Mouse (Mus musculus) intestine, postnatal 0 days (tissue): ENCODE results near the gene Kifap3. TPM values are rescaled to one million over a fixed set of nuclear protein-coding genes. Genes with fewer than 3 reads are reported as not detected.
A peak's percentile ranks its signal among the peaks of the same experiment; 100 is the strongest.
"Not testable (repeated sequence)": the region's sequence is repeated elsewhere in the genome, so short reads cannot be mapped to it uniquely, and the experiment has no call there.

Experiments
- ATAC-seq: fragments of 200-750 bp; cut with Nextera tagmentation; 2 replicates; pipeline ENCODE4 v1.8.0; 2017; ENCODE audit warnings: mild to moderate bottlenecking, moderate TSS enrichment, moderate library complexity
- H3K27ac ChIP-seq: fragments of 300-500 bp; sonication (generic); 2 replicates; pipeline ENCODE4 v1.5.1; 2014; ENCODE audit warnings: mild to moderate bottlenecking, low read depth, low read length, moderate library complexity
- H3K27me3 ChIP-seq: fragments of 300-500 bp; sonication (generic); replicated peaks from 2 replicates; pipeline ENCODE4 v1.6.1; 2014; ENCODE audit warnings: low read length, mixed read lengths; ENCODE audit not compliant: control insufficient read depth, insufficient read depth
- H3K36me3 ChIP-seq: fragments of 300-500 bp; sonication (generic); 2 replicates; pipeline ENCODE4 v1.6.1; 2014; ENCODE audit warnings: mild to moderate bottlenecking, moderate library complexity; ENCODE audit not compliant: control insufficient read depth, insufficient read depth
- H3K4me1 ChIP-seq: fragments of 300-500 bp; sonication (generic); replicated peaks from 2 replicates; pipeline ENCODE4 v1.6.1; 2014; ENCODE audit warnings: antibody characterized with exemption, low read length, mixed read lengths; ENCODE audit not compliant: control insufficient read depth, insufficient read depth
- H3K4me2 ChIP-seq: fragments of 300-500 bp; sonication (generic); replicated peaks from 2 replicates; pipeline ENCODE4 v1.6.1; 2014; ENCODE audit warnings: low read depth, mild to moderate bottlenecking, moderate library complexity
- H3K4me3 ChIP-seq: fragments of 300-500 bp; sonication (generic); 2 replicates; pipeline ENCODE4 v1.5.1; 2014; ENCODE audit warnings: low read depth, low read length
- H3K9ac ChIP-seq: fragments of 300-500 bp; sonication (generic); 2 replicates; pipeline ENCODE4 v1.6.1; 2014; ENCODE audit warnings: mild to moderate bottlenecking, low read depth, low read length
- H3K9me3 ChIP-seq: fragments of 300-500 bp; sonication (generic); 2 replicates; pipeline ENCODE4 v1.6.1; 2016; ENCODE audit warnings: mixed run types; ENCODE audit not compliant: control insufficient read depth
- CTCF ChIP-seq: sonication (generic); IDR thresholded peaks from 2 replicates; pipeline ENCODE4 v1.5.1; 2016; ENCODE audit warnings: low read depth, mild to moderate bottlenecking, control low read depth, antibody characterized with exemption, moderate library complexity
- WGBS: fragments of 180-500 bp; shearing (Covaris S2); extraction: QIAGEN DNeasy Blood & Tissue Kit; methylation state at CpG from one replicate; pipeline ENCODE4 v1.1.7; 2014; 5-methylcytosine and 5-hydroxymethylcytosine counted together
- polyA plus RNA-seq: library from polyadenylated mRNA; unstranded; fragments of >200 nt; fragmentation: Nextera tagmentation; extraction: Ambion mirVana; gene quantifications from 2 replicates; pipeline ENCODE4 v1.2.1, GENCODE M21; 2015

Kifap3 gene
- 7.5 and 7.6 TPM in 2 replicates for polyA plus RNA-seq

DNA sequence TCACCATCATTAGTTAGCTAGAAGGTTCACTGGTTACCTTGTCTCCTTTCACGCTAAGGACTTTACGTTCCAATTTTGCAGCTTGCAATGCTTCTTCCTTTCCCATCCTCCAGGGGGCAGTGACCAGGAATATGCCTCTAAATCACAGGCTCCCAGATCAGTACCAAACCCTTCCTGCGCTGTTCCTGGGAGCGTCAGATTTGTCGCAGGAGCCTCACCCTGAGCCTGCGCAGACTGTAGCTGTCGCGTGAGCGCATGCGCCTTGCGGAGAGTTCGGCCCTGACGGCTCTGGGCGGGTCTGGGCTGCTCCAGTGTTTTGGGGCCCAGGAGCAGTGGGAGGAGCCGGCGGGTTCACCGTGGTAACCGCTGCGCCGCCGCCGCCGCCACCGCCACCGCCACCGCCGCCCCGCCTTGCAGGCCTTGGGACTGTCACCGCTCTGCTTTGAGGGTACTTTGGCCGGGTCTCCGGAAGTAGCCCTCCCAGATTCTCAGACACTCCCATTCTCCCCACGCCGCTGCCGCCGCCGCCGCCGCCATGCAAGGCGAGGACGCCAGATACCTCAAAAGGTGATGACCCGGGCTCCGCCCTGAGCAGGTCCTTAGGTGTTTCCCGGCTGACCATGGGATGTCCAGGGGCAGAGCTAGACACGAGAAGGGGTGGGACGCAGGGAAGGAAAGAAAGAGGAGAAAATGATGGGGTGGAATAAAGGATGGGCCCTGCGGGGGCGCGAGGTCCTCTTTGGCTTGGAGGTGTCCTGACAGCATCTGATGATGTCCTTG is at the start of gene Kifap3:
TSS of gene Kifap3 (plus strand) at position 248 of the 780 bp plus-strand sequence.
- Histone ChIP-seq H3K27me3 (no peaks in the 10 kb centered on the region), H3K27ac (no peak within 1 kb of the TSS), H3K9me3 (no peaks in the 10 kb centered on the region), H3K4me2 (peak within 1 kb of the TSS; percentile 81), H3K9ac (peak within 1 kb of the TSS; percentile 62), H3K36me3 (0 out of 2 replicates have a peak, but pooled peaks cover 5% of the 10 kb centered on the region), H3K4me1 (no peaks in the 10 kb centered on the region), H3K4me3 (peak within 1 kb of the TSS; percentile 77)
- ATAC-seq: peak; percentile 100
- peak; percentile 94 for TF ChIP-seq CTCF
- WGBS: under 1% methylated on average over 48 of the region's 48 CpGs

DNA sequence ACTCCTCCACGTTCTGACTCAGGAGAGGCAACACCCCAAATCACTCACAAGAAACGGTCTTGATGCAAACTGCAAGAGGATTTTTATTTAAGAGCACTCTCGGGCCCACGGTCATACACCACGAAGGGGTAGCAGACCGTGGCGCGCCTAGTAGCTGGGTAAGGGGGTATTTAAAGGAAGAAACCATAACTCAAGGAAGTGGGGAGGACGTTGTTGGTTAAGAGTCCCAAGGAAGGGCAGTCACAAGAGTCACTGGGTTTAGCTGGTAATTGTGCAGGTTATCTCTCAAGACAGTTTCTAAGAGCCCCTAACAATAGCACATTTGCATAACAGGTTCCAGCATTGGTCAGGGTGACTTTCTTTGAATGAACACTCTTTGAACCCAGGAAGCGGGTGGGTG is 48.2 kb upstream of the Kifap3 start:
- not testable (repeated sequence) for ATAC-seq, H3K27me3 ChIP-seq, H3K36me3 ChIP-seq, H3K9me3 ChIP-seq, H3K4me1 ChIP-seq, H3K9ac ChIP-seq, H3K4me2 ChIP-seq, H3K4me3 ChIP-seq, H3K27ac ChIP-seq
- WGBS: 93% methylated on average over 10 of the region's 10 CpGs

DNA sequence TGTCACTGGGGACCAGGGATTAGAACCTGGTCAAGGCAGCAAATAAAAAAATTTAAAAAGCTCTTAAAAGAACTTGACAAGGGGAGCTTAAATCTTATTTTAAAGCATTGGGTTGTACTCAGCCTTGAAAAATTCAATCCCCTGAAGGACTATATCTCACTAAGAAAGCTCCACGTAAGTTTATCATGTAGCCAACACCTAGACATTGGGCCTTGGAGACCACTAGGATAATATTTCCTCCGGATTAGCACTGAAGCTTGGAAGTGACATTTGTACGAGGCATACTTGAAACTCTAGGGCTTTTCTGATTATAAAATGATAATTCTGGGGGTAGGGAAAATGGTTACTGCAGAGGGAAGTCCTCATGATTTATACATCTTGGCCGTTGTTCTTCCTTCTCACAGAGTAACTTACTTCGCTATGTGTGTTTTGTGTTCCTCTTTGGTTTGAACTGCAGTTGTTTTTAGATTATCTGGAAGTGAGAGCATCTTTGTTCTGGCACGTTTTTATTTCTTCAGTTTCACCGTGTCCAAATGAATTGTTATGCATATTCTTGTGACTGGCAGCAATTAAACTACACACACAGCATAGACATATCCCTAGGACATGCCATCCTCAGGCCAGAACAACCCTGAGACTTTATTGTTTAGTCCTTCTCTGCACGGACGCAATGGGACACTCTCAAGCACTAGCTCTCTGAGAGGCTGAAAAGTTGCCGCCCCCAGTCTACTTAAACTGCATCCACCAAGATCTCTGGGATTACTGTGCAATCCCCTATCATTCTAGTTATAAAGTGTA is 42.7 kb upstream of the Kifap3 start:
- TF ChIP-seq CTCF: no peak
- no peak for ATAC-seq
- no peaks in the 10 kb centered on the region for H3K9me3 ChIP-seq
- H3K4me3 ChIP-seq: no peak overlapping the region
- no peaks in the 10 kb centered on the region for H3K27me3 ChIP-seq
- no peak overlapping the region for H3K4me2 ChIP-seq
- H3K9ac ChIP-seq: no peak overlapping the region
- no peak overlapping the region for H3K27ac ChIP-seq
- H3K36me3 ChIP-seq: no peaks in the 10 kb centered on the region
- no peaks in the 10 kb centered on the region for H3K4me1 ChIP-seq
- whole genome bisulfite sequencing: 79% methylated on average over 10 of the region's 10 CpGs

DNA sequence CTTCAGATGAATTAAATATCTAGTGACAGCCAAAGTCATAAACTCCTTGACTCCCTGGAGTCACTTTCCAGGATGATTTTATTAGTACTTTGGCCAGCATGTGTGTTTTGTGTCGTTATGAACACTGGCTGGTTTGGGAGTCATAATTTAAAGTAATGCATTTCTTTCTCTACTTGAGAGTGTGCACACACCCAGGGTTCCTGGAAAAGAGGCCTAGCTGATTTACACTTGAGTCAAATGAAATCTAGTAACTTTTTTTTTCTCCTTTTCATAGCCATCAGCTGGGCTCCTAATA is 42.2 kb upstream of the Kifap3 start:
- no peaks in the 10 kb centered on the region for H3K27me3 ChIP-seq
- no peaks in the 10 kb centered on the region for H3K36me3 ChIP-seq
- 48% methylated on average over 1 of the region's 1 CpGs for WGBS
- no peak overlapping the region for H3K4me2 ChIP-seq
- no peak overlapping the region for H3K9ac ChIP-seq
- H3K9me3 ChIP-seq: no peaks in the 10 kb centered on the region
- ATAC-seq: no peak
- H3K4me3 ChIP-seq: no peak overlapping the region
- TF ChIP-seq CTCF: no peak
- no peaks in the 10 kb centered on the region for H3K4me1 ChIP-seq
- no peak overlapping the region for H3K27ac ChIP-seq

DNA sequence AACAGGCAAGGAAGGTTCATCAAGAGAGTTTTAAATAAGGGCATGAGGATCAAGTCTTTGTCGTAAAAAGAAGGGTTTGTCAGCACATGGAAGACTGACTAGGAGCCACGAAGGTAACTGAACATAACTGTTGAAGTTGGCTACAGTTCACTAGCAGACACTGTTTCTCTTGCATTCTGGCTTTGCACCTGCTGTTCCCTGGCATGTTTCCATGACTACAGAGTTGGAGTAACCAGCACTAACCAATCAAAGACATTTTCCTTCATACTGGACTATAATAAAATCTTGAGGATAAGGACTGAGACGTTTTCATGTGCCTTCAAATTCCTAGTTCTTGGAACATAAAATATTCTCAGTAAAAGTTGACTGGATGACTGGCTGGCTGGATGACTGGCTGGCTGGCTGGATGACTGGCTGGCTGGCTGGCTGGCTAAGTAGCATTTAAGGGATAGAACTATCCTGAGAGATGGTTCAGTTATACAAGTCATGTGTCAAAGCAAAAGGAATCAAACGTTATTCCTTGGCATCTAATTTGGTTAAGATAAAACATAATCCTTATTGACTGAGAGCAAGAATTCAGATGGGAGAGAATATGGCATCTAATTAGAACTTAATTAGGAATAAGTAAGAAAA is 27.9 kb upstream of the Kifap3 start:
- H3K9ac ChIP-seq: no peak overlapping the region
- no peak overlapping the region for H3K4me2 ChIP-seq
- H3K9me3 ChIP-seq: no peaks in the 10 kb centered on the region
- no peak for TF ChIP-seq CTCF
- no peaks in the 10 kb centered on the region for H3K4me1 ChIP-seq
- no peaks in the 10 kb centered on the region for H3K36me3 ChIP-seq
- 56% methylated on average over 4 of the region's 4 CpGs for WGBS
- H3K27me3 ChIP-seq: no peaks in the 10 kb centered on the region
- no peak overlapping the region for H3K4me3 ChIP-seq
- no peak overlapping the region for H3K27ac ChIP-seq
- ATAC-seq: no peak

DNA sequence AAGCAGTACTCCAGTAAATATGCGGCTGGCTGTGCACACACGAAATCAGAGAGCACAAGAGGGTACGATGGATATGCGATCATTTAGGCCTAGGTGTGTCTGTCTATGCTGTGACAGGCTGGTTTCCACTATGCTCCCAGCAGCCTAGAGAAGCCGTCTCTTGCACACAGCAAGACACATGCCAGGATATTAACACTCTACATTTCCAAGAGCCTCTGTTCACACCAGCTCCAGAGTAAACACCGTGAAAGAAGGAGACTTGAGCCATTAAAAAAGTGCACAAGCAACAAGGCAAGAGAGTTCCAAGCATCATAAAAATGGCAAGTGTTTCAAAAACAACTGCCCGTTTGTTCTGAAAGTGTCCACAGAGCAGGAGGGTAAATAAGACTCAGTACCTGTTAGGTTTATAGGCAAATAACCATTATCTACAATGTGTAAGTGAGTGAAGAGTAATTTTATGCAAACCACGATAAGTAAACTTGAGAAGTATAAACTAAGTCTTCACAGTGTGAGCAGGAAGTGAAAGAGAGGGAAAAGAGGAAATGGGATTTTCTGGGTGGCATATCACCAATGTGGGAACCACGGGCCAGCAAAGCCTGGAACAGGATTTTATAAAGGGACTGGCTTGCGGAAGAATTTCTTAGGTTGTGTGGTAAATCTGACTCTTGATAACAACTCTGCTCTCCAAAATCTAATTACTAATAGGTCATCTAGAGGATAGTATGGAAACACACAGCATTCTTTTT is 21.7 kb upstream of the Kifap3 start:
- Histone ChIP-seq H3K9me3 (no peaks in the 10 kb centered on the region), H3K9ac (no peak overlapping the region), H3K4me3 (no peak overlapping the region), H3K4me1 (no peaks in the 10 kb centered on the region), H3K27me3 (no peaks in the 10 kb centered on the region), H3K36me3 (no peaks in the 10 kb centered on the region), H3K27ac (no peak overlapping the region), H3K4me2 (no peak overlapping the region)
- TF ChIP-seq CTCF: no peak
- WGBS: 65% methylated on average over 10 of the region's 10 CpGs
- no peak for ATAC-seq

DNA sequence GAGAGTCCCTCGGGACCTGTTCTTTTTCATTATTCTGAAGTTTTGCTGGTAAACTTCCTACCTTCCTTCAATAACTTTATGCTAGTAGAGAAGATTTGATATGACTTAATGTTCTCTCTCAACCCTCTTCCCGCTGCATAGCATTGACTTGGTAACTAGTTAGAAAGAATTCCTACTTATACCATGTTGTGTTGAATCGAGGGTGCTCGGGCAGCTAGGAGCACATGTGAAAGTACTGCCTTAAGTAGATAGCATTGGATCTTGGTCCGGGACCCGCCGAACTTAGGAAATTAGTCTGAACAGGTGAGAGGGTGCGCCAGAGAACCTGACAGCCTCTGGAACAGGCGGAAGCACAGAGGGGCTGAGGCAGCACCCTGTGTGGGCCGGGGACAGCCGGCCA is 4.2 kb downstream of the Kifap3 start:
- not testable (repeated sequence) for H3K4me2 ChIP-seq, H3K4me1 ChIP-seq, ATAC-seq, H3K36me3 ChIP-seq, H3K27me3 ChIP-seq, H3K4me3 ChIP-seq, H3K27ac ChIP-seq, H3K9me3 ChIP-seq, H3K9ac ChIP-seq
- WGBS: 97% methylated on average over 8 of the region's 11 CpGs
